Mouse (Mus musculus): ENCODE results near the gene Mpo. TPM values are rescaled to one million over a fixed set of nuclear protein-coding genes. Genes with fewer than 3 reads are reported as not detected.
A peak's percentile ranks its signal among the peaks of the same experiment; 100 is the strongest.

Gene Mpo
- polyA plus RNA-seq, 1 experiment: 5.5 TPM

- no peak overlapping the region for H3K4me3 ChIP-seq (ENCODE audit: control insufficient read depth, low read depth, low read length)
- peaks cover 35% of the 10 kb centered on the region for H3K4me1 ChIP-seq (ENCODE audit: control insufficient read depth, insufficient read depth, low read length)
- H3K27ac ChIP-seq (ENCODE audit: control insufficient read depth, insufficient read depth, low read depth, low read length): no peak overlapping the region
- TF ChIP-seq CTCF (IDR thresholded peaks at IDR 0.05; ENCODE audit: control insufficient read depth, insufficient read depth, insufficient replicate concordance, low read depth, low read length): no peak
- TF ChIP-seq POLR2A (IDR thresholded peaks at IDR 0.05; ENCODE audit: control insufficient read depth, low read depth, low read length): no peak
- H3K27me3 ChIP-seq (ENCODE audit: control insufficient read depth, insufficient read depth, low read length): no peaks in the 10 kb centered on the region
- H3K36me3 ChIP-seq (ENCODE audit: control insufficient read depth, insufficient read depth, low read length): no peaks in the 10 kb centered on the region
These were observed 34.3 kb upstream of the Mpo start for GRCm38 (mm10) chr11:87758957-87759608.

- no peaks in the 10 kb centered on the region for H3K27me3 ChIP-seq (ENCODE audit: control insufficient read depth, insufficient read depth, low read length)
- peaks cover 35% of the 10 kb centered on the region for H3K4me1 ChIP-seq (ENCODE audit: control insufficient read depth, insufficient read depth, low read length)
- TF ChIP-seq POLR2A (IDR thresholded peaks at IDR 0.05; ENCODE audit: control insufficient read depth, low read depth, low read length) (no peak), CTCF (IDR thresholded peaks at IDR 0.05; ENCODE audit: control insufficient read depth, insufficient read depth, insufficient replicate concordance, low read depth, low read length) (no peak)
- H3K4me3 ChIP-seq (ENCODE audit: control insufficient read depth, low read depth, low read length): peak overlapping the region; percentile 32
- H3K27ac ChIP-seq (ENCODE audit: control insufficient read depth, insufficient read depth, low read depth, low read length): no peak overlapping the region
- H3K36me3 ChIP-seq (ENCODE audit: control insufficient read depth, insufficient read depth, low read length): no peaks in the 10 kb centered on the region
These were observed 33.8 kb upstream of the Mpo start for GRCm38 (mm10) chr11:87759609-87760005.

GRCm38 (mm10) chr11:87760301-87761081, 32.9 kb upstream of the Mpo start, which contains the start of gene Tspoap1:
TSS of gene Tspoap1 (plus strand) at chr11:87760541.
- Histone ChIP-seq H3K4me3 (ENCODE audit: control insufficient read depth, low read depth, low read length) (peak within 1 kb of the TSS; percentile 60), H3K4me1 (ENCODE audit: control insufficient read depth, insufficient read depth, low read length) (peaks cover 28% of the 10 kb centered on the region), H3K27me3 (ENCODE audit: control insufficient read depth, insufficient read depth, low read length) (no peaks in the 10 kb centered on the region), H3K27ac (ENCODE audit: control insufficient read depth, insufficient read depth, low read depth, low read length) (no peak within 1 kb of the TSS), H3K36me3 (ENCODE audit: control insufficient read depth, insufficient read depth, low read length) (no peaks in the 10 kb centered on the region)
- TF ChIP-seq CTCF (IDR thresholded peaks at IDR 0.05; ENCODE audit: control insufficient read depth, insufficient read depth, insufficient replicate concordance, low read depth, low read length) (no peak), POLR2A (IDR thresholded peaks at IDR 0.05; ENCODE audit: control insufficient read depth, low read depth, low read length) (no peak; the same call in 1 of the 2 replicates)

GRCm38 (mm10) chr11:87761181-87761721, 32.1 kb upstream of the Mpo start:
- Histone ChIP-seq H3K4me3 (ENCODE audit: control insufficient read depth, low read depth, low read length) (no peak overlapping the region; the same call in none of the 2 replicates), H3K36me3 (ENCODE audit: control insufficient read depth, insufficient read depth, low read length) (no peaks in the 10 kb centered on the region), H3K27me3 (ENCODE audit: control insufficient read depth, insufficient read depth, low read length) (no peaks in the 10 kb centered on the region), H3K4me1 (ENCODE audit: control insufficient read depth, insufficient read depth, low read length) (peaks cover 24% of the 10 kb centered on the region), H3K27ac (ENCODE audit: control insufficient read depth, insufficient read depth, low read depth, low read length) (no peak overlapping the region)
- TF ChIP-seq POLR2A (IDR thresholded peaks at IDR 0.05; ENCODE audit: control insufficient read depth, low read depth, low read length) (no peak), CTCF (IDR thresholded peaks at IDR 0.05; ENCODE audit: control insufficient read depth, insufficient read depth, insufficient replicate concordance, low read depth, low read length) (no peak)

- Histone ChIP-seq H3K36me3 (ENCODE audit: control insufficient read depth, insufficient read depth, low read length) (no peaks in the 10 kb centered on the region), H3K4me3 (ENCODE audit: control insufficient read depth, low read depth, low read length) (no peak overlapping the region), H3K4me1 (ENCODE audit: control insufficient read depth, insufficient read depth, low read length) (peaks cover 21% of the 10 kb centered on the region), H3K27ac (ENCODE audit: control insufficient read depth, insufficient read depth, low read depth, low read length) (no peak overlapping the region), H3K27me3 (ENCODE audit: control insufficient read depth, insufficient read depth, low read length) (no peaks in the 10 kb centered on the region)
- TF ChIP-seq CTCF (IDR thresholded peaks at IDR 0.05; ENCODE audit: control insufficient read depth, insufficient read depth, insufficient replicate concordance, low read depth, low read length) (no peak), POLR2A (IDR thresholded peaks at IDR 0.05; ENCODE audit: control insufficient read depth, low read depth, low read length) (no peak)
These were observed 31.3 kb upstream of the Mpo start for GRCm38 (mm10) chr11:87761806-87762701.

GRCm38 (mm10) chr11:87762702-87763385, 30.5 kb upstream of the Mpo start:
- no peak overlapping the region for H3K4me3 ChIP-seq (ENCODE audit: control insufficient read depth, low read depth, low read length)
- no peaks in the 10 kb centered on the region for H3K27me3 ChIP-seq (ENCODE audit: control insufficient read depth, insufficient read depth, low read length)
- no peaks in the 10 kb centered on the region for H3K36me3 ChIP-seq (ENCODE audit: control insufficient read depth, insufficient read depth, low read length)
- TF ChIP-seq CTCF (IDR thresholded peaks at IDR 0.05; ENCODE audit: control insufficient read depth, insufficient read depth, insufficient replicate concordance, low read depth, low read length): no peak
- no peak for TF ChIP-seq POLR2A (IDR thresholded peaks at IDR 0.05; ENCODE audit: control insufficient read depth, low read depth, low read length)
- peaks cover 21% of the 10 kb centered on the region for H3K4me1 ChIP-seq (ENCODE audit: control insufficient read depth, insufficient read depth, low read length)
- H3K27ac ChIP-seq (ENCODE audit: control insufficient read depth, insufficient read depth, low read depth, low read length): no peak overlapping the region

All from testis, adult 2 months (tissue).